Comparison of ENCODE assay signal across 31 mouse cellular contexts in genomic region chr8:34284576-34284975, GRCm38 (mm10).
DNase-seq lines count a peak whose midpoint lies in the region; ATAC-seq and TF ChIP-seq lines count a peak whose summit lies in the region.
"Had no signal": no experiment of that assay in that cellular context is flagged by ENCODE, and none has a peak within 500 bp of the region (broad histone marks: within the 10 kb centered on the region; RNA-seq: fewer than 3 reads in every experiment).

No protein-coding gene starts in this region.

- no peaks in the 10 kb centered on the region for H3K9me3 ChIP-seq in lung, embryonic 16.5 days (ENCODE audit: control insufficient read depth, low read length)
- H3K9me3 ChIP-seq in forebrain, embryonic 11.5 days (ENCODE audit: control insufficient read depth, low read length), result no peaks in the 10 kb centered on the region
- H3K9me3 ChIP-seq: embryonic facial prominence, embryonic 12.5 days; embryonic facial prominence, embryonic 15.5 days; forebrain, embryonic 12.5 days; forebrain, embryonic 15.5 days; G1E; heart, embryonic 10.5 days; heart, embryonic 13.5 days had no signal

- peak; percentile 20; the same call in 1 of the 2 replicates for ATAC-seq in lung, embryonic 16.5 days (ENCODE audit: low read depth)
- ATAC-seq in forebrain, embryonic 11.5 days (replicated peaks; ENCODE audit: low FRiP score), result no peak
- ATAC-seq: forebrain, embryonic 15.5 days; hindbrain, postnatal 0 days; Patski had no signal

- no peaks in the 10 kb centered on the region for H3K27me3 ChIP-seq in lung, embryonic 16.5 days (ENCODE audit: control insufficient read depth, insufficient read depth, low read depth, low read length)
- H3K27me3 ChIP-seq in forebrain, embryonic 11.5 days (ENCODE audit: control insufficient read depth, insufficient read depth, low read length), result no peaks in the 10 kb centered on the region
- H3K27me3 ChIP-seq: CH12.LX; embryonic facial prominence, embryonic 12.5 days; embryonic facial prominence, embryonic 15.5 days; forebrain, embryonic 12.5 days; forebrain, embryonic 15.5 days; heart, embryonic 13.5 days; Patski had no signal

- no peak overlapping the region for H3K4me2 ChIP-seq in lung, embryonic 16.5 days (ENCODE audit: low read depth, low read length)
- H3K4me2 ChIP-seq in forebrain, embryonic 11.5 days (ENCODE audit: low read depth, low read length, severe bottlenecking), result no peak overlapping the region
- H3K4me2 ChIP-seq: embryonic facial prominence, embryonic 12.5 days; embryonic facial prominence, embryonic 15.5 days; forebrain, embryonic 12.5 days; forebrain, embryonic 15.5 days; heart, embryonic 13.5 days; hindbrain, embryonic 14.5 days had no signal

- no peaks in the 10 kb centered on the region for H3K36me3 ChIP-seq in lung, embryonic 16.5 days (ENCODE audit: control insufficient read depth, insufficient read depth, low read length)
- H3K36me3 ChIP-seq in forebrain, embryonic 11.5 days (ENCODE audit: control insufficient read depth, insufficient read depth, low read length), result no peaks in the 10 kb centered on the region
- H3K36me3 ChIP-seq: embryonic facial prominence, embryonic 12.5 days; embryonic facial prominence, embryonic 15.5 days; forebrain, embryonic 12.5 days; forebrain, embryonic 15.5 days; G1E; heart, embryonic 10.5 days; heart, embryonic 13.5 days had no signal

- H3K27ac ChIP-seq in lung, embryonic 16.5 days (ENCODE audit: low read length), result no peak overlapping the region
- no peak overlapping the region for H3K27ac ChIP-seq in forebrain, embryonic 11.5 days (ENCODE audit: low read depth, low read length)
- H3K27ac ChIP-seq: embryonic facial prominence, embryonic 12.5 days; embryonic facial prominence, embryonic 15.5 days; forebrain, embryonic 12.5 days; forebrain, embryonic 15.5 days; heart, adult 2 months; heart, embryonic 10.5 days; heart, embryonic 13.5 days; hindbrain, embryonic 14.5 days; hindbrain, postnatal 0 days had no signal

- WGBS in lung, embryonic 16.5 days, result 63% methylated on average over 3 of the region's 3 CpGs
- 76% methylated on average over 3 of the region's 3 CpGs for WGBS in lung, adult 2 months
- 93% methylated on average over 3 of the region's 3 CpGs for WGBS in forebrain, embryonic 11.5 days

- no peak for TF ChIP-seq POLR2A in lung, adult 2 months (IDR thresholded peaks at IDR 0.05; ENCODE audit: borderline replicate concordance, extremely low read depth, low read depth, low read length)

- H3K9ac ChIP-seq in lung, embryonic 16.5 days (ENCODE audit: low read length), result no peak overlapping the region
- H3K9ac ChIP-seq in forebrain, embryonic 11.5 days (ENCODE audit: low read length), result no peak overlapping the region
- H3K9ac ChIP-seq: embryonic facial prominence, embryonic 12.5 days; embryonic facial prominence, embryonic 15.5 days; forebrain, embryonic 12.5 days; forebrain, embryonic 15.5 days; heart, embryonic 13.5 days; hindbrain, embryonic 14.5 days had no signal

- TF ChIP-seq CTCF in lung, adult 2 months (IDR thresholded peaks at IDR 0.05; ENCODE audit: insufficient read depth, low read length), result no peak

- H3K4me3 ChIP-seq in lung, embryonic 16.5 days (ENCODE audit: low read length), result no peak overlapping the region
- H3K4me3 ChIP-seq in lung, adult 2 months (replicated peaks; ENCODE audit: extremely low read depth, low read depth, low read length), result no peak overlapping the region
- no peak overlapping the region for H3K4me3 ChIP-seq in forebrain, embryonic 11.5 days (ENCODE audit: low read depth, low read length)
- H3K4me3 ChIP-seq: embryonic facial prominence, embryonic 12.5 days; embryonic facial prominence, embryonic 15.5 days; forebrain, embryonic 12.5 days; forebrain, embryonic 15.5 days; heart, adult 2 months; heart, embryonic 10.5 days; heart, embryonic 13.5 days had no signal

- H3K4me1 ChIP-seq in lung, embryonic 16.5 days (replicated peaks; ENCODE audit: control insufficient read depth, insufficient read depth, low read length), result no peaks in the 10 kb centered on the region; the same call in 1 of the 2 replicates
- no peaks in the 10 kb centered on the region for H3K4me1 ChIP-seq in lung, adult 2 months (ENCODE audit: control insufficient read depth, insufficient read depth, low read length)
- H3K4me1 ChIP-seq in forebrain, embryonic 11.5 days (replicated peaks; ENCODE audit: control insufficient read depth, insufficient read depth, low read length), result no peaks in the 10 kb centered on the region
- H3K4me1 ChIP-seq: embryonic facial prominence, embryonic 12.5 days; embryonic facial prominence, embryonic 15.5 days; forebrain, embryonic 12.5 days; forebrain, embryonic 15.5 days; heart, embryonic 10.5 days had no signal

- DNase-seq in frontal cortex, adult 2 months (ENCODE audit: extremely low spot score in 1 of 2, low spot score in 1 of 2), result peak; percentile 15 to 42
- DNase-seq in frontal cortex, postnatal 10 days (ENCODE audit: low spot score in 2 of 2), result no peak
- no peak for DNase-seq in lung, adult 2 months
- DNase-seq in lung, postnatal 36 days, result peak; percentile 7
- no peak for DNase-seq in lung, adult 18-20 months
- DNase-seq in brain, adult 2 months (ENCODE audit: low read depth, low spot score), result peak; percentile 66
- DNase-seq in forebrain, embryonic 11.5 days (ENCODE audit: low spot score), result no peak
- DNase-seq: adrenal gland, postnatal 10 days; adrenal gland, postnatal 36 days; B cell, adult 2 months; cerebellum, adult 11 months; cerebellum, adult 2 months; cerebellum, adult 9-11 months; cerebellum, postnatal 25 days; gastrocnemius, postnatal 10 days; gastrocnemius, postnatal 36 days; heart, adult 2 months; heart, postnatal 14 days; heart, postnatal 4 days had no signal

Comparison
In these comparisons a context has a peak if more than half of its experiments do, and no peak if none do; other contexts are left out.
1. DNase-seq: peak in frontal cortex, adult 2 months (2 of 2), lung, postnatal 36 days (single experiment) and brain, adult 2 months (single experiment); none in frontal cortex, postnatal 10 days (0 of 2), lung, adult 2 months (single experiment), lung, adult 18-20 months (0 of 2) and forebrain, embryonic 11.5 days (single experiment).